Mouse (Mus musculus) adrenal gland, adult 2 months (tissue): ENCODE data around the gene Ccnd1. TPM values are rescaled to one million over a fixed set of nuclear protein-coding genes. Genes with fewer than 3 reads are reported as not detected.
"Not testable (repeated sequence)": the region's sequence is repeated elsewhere in the genome, so short reads cannot be mapped to it uniquely, and the experiment has no call there.

ENCODE experiments used
- DNase-seq: peaks from one replicate; pipeline ENCODE4 v3.0.0; 2021
- polyA plus RNA-seq: library from polyadenylated mRNA; depleted of rRNA; stranded (reverse); fragments of >200 nt; gene quantifications from 2 replicates; pipeline ENCODE4 v1.2.3, GENCODE M21; 2012; rRNA removed
- total RNA-seq, 2 experiments: library from RNA; stranded (reverse); gene quantifications; 2 replicates each; pipeline ENCODE4 v1.2.3; 2021

Gene Ccnd1
- total and polyA plus RNA-seq, 3 experiments: 105 to 244 (median 133) TPM

GRCm38 (mm10) chr7:144907793-144908192 lies 31.9 kb downstream of the Ccnd1 start:
- no peak for DNase-seq

- DNase-seq: peak; percentile 33
These were observed 32.9 kb downstream of the Ccnd1 start for GRCm38 (mm10) chr7:144906708-144907397.

GRCm38 (mm10) chr7:144905514-144905913 lies 34.2 kb downstream of the Ccnd1 start:
- not testable (repeated sequence) for DNase-seq

- DNase-seq: no peak
These were observed 41.2 kb downstream of the Ccnd1 start for GRCm38 (mm10) chr7:144898506-144898905.

GRCm38 (mm10) chr7:144896294-144897218 lies 43.2 kb downstream of the Ccnd1 start, which contains the start of gene Fgf15:
Gene Fgf15 (plus strand): TSS chr7:144896531.
- no peak for DNase-seq

GRCm38 (mm10) chr7:144895305-144896111 lies 44.2 kb downstream of the Ccnd1 start:
- DNase-seq: peak; percentile 76

GRCm38 (mm10) chr7:144894706-144895105 lies 45.0 kb downstream of the Ccnd1 start:
- no peak for DNase-seq

- no peak for DNase-seq
These were observed 45.5 kb downstream of the Ccnd1 start for GRCm38 (mm10) chr7:144894191-144894590.

- no peak for DNase-seq
These were observed 47.4 kb downstream of the Ccnd1 start for GRCm38 (mm10) chr7:144892322-144892721.

GRCm38 (mm10) chr7:144891863-144892262 lies 47.9 kb downstream of the Ccnd1 start:
- DNase-seq: no peak

- not testable (repeated sequence) for DNase-seq
These were observed 49.1 kb downstream of the Ccnd1 start for GRCm38 (mm10) chr7:144890661-144891060.

- DNase-seq: peak; percentile 80
These were observed 51.0 kb downstream of the Ccnd1 start for GRCm38 (mm10) chr7:144888564-144889299.

GRCm38 (mm10) chr7:144887672-144888071 lies 52.1 kb downstream of the Ccnd1 start:
- no peak for DNase-seq

GRCm38 (mm10) chr7:144883106-144883505 lies 56.6 kb downstream of the Ccnd1 start:
- no peak for DNase-seq

Other genes starting within 250 kb of the Ccnd1 start
- 10 to 100 TPM; 24.6 to 32.4 TPM for gene Ano1, start 188.0 kb downstream of the Ccnd1 start, total RNA-seq
- 13.9 and 17.1 TPM in 2 replicates for gene Ano1, start 188.0 kb downstream of the Ccnd1 start, polyA plus RNA-seq
- under 1 TPM; 0.81 to 0.93 TPM for gene Fgf3, start 101.8 kb downstream of the Ccnd1 start, total RNA-seq
- 3.5 and 4.9 TPM in 2 replicates for gene Fgf3, start 101.8 kb downstream of the Ccnd1 start, polyA plus RNA-seq
- gene Fgf4, start 92.6 kb downstream of the Ccnd1 start, total RNA-seq: not detected
- not detected in 2 replicates for gene Fgf4, start 92.6 kb downstream of the Ccnd1 start, polyA plus RNA-seq
- gene Fgf15, start 43.4 kb downstream of the Ccnd1 start, total RNA-seq: under 1 TPM in 1 of 2 experiments, not detected in 1; 0.14 TPM
- 0.07 TPM in 1 of 2 replicates, not detected in the other for gene Fgf15, start 43.4 kb downstream of the Ccnd1 start, polyA plus RNA-seq
- gene LTO1, start 24.8 kb downstream of the Ccnd1 start, total RNA-seq: 10 to 100 TPM; 20.5 to 27.0 TPM
- gene LTO1, start 24.8 kb downstream of the Ccnd1 start, polyA plus RNA-seq: 7.8 and 9.5 TPM in 2 replicates